Mouse (Mus musculus) stomach, postnatal 0 days (tissue): ENCODE measurements around the gene Kcnj14.

Experiments used
- CTCF ChIP-seq: IDR thresholded peaks from 2 replicates; pipeline ENCODE4 v1.5.1; 2016; ENCODE audit warnings: antibody characterized with exemption, low read depth, mild to moderate bottlenecking, moderate library complexity
- EP300 ChIP-seq: optimal IDR thresholded peaks from 2 replicates; pipeline ENCODE3; 2016; ENCODE audit warnings: antibody characterized with exemption

DNA sequence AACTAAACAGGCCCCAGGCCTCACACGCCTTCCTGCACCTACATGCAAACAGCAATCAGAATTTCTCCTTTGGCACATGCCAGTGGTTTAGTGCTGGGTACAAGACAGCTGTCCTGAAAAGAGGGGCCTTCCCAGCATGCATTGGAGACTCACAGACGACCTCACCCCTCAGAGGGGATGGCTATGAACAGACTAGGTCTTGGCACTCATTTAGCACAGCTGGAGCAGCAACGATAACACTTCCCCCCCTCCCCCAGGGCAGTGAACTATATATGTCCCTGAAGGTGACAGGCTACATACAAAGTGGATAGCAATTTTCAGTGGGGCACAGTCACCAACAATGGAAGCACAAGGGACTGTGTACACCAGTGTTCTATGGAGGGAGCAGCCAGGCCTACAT, 39.9 kb upstream of the Kcnj14 start:
- TF ChIP-seq CTCF (no peak), EP300 (no peak)
